Mouse (Mus musculus) hindbrain, postnatal 0 days (tissue): Measurements from ENCODE around the gene Intu. TPM values are rescaled to one million over a fixed set of nuclear protein-coding genes. Genes with fewer than 3 reads are reported as not detected.

Source experiments
- ATAC-seq: fragments of 200-750 bp; cut with Nextera tagmentation; 2 replicates; pipeline ENCODE4 v1.8.0; 2017; ENCODE audit warnings: mild to moderate bottlenecking, moderate TSS enrichment, moderate library complexity
- DNase-seq: peaks from one replicate; pipeline ENCODE4 v3.0.0-alpha.2; 2015; ENCODE audit warnings: low spot score
- H3K27ac ChIP-seq: fragments of 300-500 bp; sonication (generic); 2 replicates; pipeline ENCODE4 v1.5.1; 2014; ENCODE audit warnings: mild to moderate bottlenecking
- H3K27me3 ChIP-seq: fragments of 300-500 bp; sonication (generic); 2 replicates; pipeline ENCODE4 v1.6.1; 2014; ENCODE audit warnings: low read length, mixed read lengths; ENCODE audit not compliant: insufficient read depth
- H3K36me3 ChIP-seq: fragments of 300-500 bp; sonication (generic); 2 replicates; pipeline ENCODE4 v1.6.1; 2014; ENCODE audit warnings: low read length, mixed read lengths; ENCODE audit not compliant: insufficient read depth
- H3K4me1 ChIP-seq: fragments of 300-500 bp; sonication (generic); 2 replicates; pipeline ENCODE4 v1.6.1; 2014; ENCODE audit warnings: antibody characterized with exemption, low read length, mixed read lengths; ENCODE audit not compliant: insufficient read depth
- H3K4me2 ChIP-seq: fragments of 300-500 bp; sonication (generic); 2 replicates; pipeline ENCODE4 v1.6.1; 2014; ENCODE audit warnings: low read depth, mild to moderate bottlenecking, low read length, moderate library complexity, mixed read lengths
- H3K4me3 ChIP-seq: fragments of 300-500 bp; sonication (generic); 2 replicates; pipeline ENCODE4 v1.5.1; 2014; ENCODE audit warnings: low read length
- H3K9ac ChIP-seq: fragments of 300-500 bp; sonication (generic); replicated peaks from 2 replicates; pipeline ENCODE4 v1.6.1; 2014; ENCODE audit warnings: mild to moderate bottlenecking, low read length, moderate library complexity, mixed read lengths
- H3K9me3 ChIP-seq: fragments of 300-500 bp; sonication (generic); 2 replicates; pipeline ENCODE4 v1.6.1; 2016; ENCODE audit warnings: low read length, mixed read lengths
- CTCF ChIP-seq: IDR thresholded peaks from 2 replicates; pipeline ENCODE4 v1.5.1; 2016; ENCODE audit warnings: antibody characterized with exemption, control low read depth, low read depth
- WGBS: fragments of 180-500 bp; shearing (Covaris S2); extraction: QIAGEN DNeasy Blood & Tissue Kit; methylation state at CpG from one replicate; pipeline ENCODE4 v1.1.7; 2014; 5-methylcytosine and 5-hydroxymethylcytosine counted together
- polyA plus RNA-seq: library from polyadenylated mRNA; unstranded; fragments of >200 nt; fragmentation: Nextera tagmentation; extraction: Ambion mirVana; gene quantifications from 2 replicates; pipeline ENCODE4 v1.2.1, GENCODE M21; 2015
- total RNA-seq: library from RNA; depleted of rRNA; stranded (reverse); fragments of >200 nt; gene quantifications from 2 replicates; pipeline ENCODE4 v1.2.3, GENCODE M21; 2014

Intu gene
- total and polyA plus RNA-seq, 2 experiments from 2014 or later: 2.5 to 6.3 TPM

DNA sequence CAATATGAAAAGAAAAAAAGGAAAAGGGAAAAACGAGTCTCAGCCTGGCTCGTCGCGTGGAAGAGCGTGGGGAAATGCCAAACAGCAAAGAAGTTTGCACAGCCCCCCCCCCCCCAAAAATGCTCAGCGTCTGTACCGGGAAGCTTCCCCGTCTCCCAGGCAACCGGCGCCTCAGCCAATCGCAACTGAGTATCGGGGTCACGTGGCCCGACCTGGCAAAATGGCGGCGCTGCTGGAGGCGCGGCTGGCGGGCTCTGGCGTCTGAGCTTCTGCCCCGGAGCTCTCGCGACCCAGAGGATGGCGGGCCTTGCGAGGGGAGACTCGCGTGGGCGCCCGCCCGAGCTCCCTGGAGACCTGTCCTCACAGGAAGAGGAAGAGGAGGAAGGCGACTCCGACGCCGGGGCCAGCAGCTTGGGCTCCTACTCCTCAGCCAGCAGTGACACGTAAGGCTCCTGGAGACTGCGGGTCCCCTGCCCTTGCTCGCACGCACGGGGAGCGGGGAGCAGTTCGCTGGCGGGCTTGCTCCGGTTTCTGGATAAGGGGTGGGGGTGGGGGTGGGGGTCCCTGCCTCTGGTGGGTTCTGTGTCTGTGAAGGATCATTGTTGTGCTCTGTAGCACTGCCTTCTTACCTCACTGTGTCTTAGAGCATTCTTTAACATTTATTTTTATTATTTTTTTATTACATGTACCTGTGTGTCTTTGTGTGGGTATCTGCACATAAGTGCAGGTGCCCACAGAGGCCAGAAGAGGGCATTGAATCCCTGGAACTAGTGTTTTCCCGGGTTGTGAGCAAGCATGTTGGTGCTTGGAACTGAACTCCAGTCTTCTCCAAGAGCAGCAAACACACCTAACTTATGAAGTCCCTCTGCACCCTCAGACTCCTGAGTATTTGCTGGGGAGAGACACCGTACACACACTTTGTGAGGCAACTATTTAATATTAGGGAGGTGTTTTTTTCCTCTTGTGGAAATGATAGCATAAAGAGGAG is 9.8 kb downstream of the Intu start:
- no peaks in the 10 kb centered on the region for H3K36me3 ChIP-seq
- no peaks in the 10 kb centered on the region for H3K4me1 ChIP-seq
- peak; percentile 48 for TF ChIP-seq CTCF
- ATAC-seq (peak; percentile 96), DNase-seq (peak; percentile 94)
- H3K4me2 ChIP-seq: peak overlapping the region; percentile 64
- H3K9ac ChIP-seq: peak overlapping the region; percentile 60
- H3K9me3 ChIP-seq: 0 out of 2 replicates have a peak, but pooled peaks cover 4% of the 10 kb centered on the region
- WGBS: 4% methylated on average over 45 of the region's 45 CpGs
- H3K27ac ChIP-seq: no peak overlapping the region
- no peaks in the 10 kb centered on the region for H3K27me3 ChIP-seq
- H3K4me3 ChIP-seq: peak overlapping the region; percentile 81

DNA sequence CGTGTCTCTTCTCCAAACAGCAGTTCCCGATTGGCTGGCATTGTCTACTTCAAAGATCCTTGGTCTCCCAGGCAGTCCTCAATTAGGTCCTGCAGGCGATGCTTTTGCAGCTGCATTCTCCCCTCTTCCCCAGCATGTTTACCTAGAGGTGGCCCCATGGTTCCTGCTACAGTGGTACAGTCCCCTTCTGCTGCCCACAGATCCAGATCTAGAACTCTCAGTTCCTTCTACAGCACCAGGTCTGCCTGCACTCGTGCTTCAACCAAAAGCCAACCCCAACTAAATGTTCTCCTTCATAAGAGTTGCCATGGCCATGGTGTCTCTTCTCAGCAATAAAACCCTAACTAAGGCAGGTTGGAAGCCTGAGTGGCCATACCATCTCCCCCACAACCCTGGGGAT is 15.5 kb downstream of the Intu start:
- no peak for TF ChIP-seq CTCF
- no peak overlapping the region for H3K27ac ChIP-seq
- WGBS: 84% methylated on average over 4 of the region's 4 CpGs
- H3K9me3 ChIP-seq: no peaks in the 10 kb centered on the region
- no peak overlapping the region for H3K4me2 ChIP-seq
- H3K36me3 ChIP-seq: no peaks in the 10 kb centered on the region
- DNase-seq: no peak
- H3K27me3 ChIP-seq: no peaks in the 10 kb centered on the region
- H3K4me3 ChIP-seq: no peak overlapping the region
- H3K4me1 ChIP-seq: no peaks in the 10 kb centered on the region
- H3K9ac ChIP-seq: no peak overlapping the region
- ATAC-seq: no peak

DNA sequence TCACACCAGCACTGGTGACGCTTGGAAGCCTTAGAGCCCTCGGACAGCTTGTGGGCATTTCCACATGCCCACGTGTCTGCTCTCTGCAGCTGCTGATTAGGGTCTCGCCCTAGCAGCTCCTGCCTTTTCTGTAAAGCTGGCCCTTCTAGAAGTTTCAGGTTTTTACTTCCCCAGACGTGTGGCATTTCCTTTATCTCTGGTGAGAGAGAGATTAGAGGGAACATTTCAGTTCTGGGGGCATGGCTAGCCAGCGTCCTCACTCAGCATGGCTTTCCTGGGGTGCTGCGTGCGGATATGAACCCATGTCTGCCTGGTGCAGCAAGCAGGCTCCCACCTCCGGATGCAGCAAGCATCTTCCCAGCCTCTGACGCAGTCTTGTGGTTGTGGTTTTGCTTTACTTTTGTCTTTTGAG is 121.9 kb downstream of the Intu start:
- no peaks in the 10 kb centered on the region for H3K4me1 ChIP-seq
- H3K27ac ChIP-seq: no peak overlapping the region
- DNase-seq (no peak), ATAC-seq (no peak)
- H3K9ac ChIP-seq: no peak overlapping the region
- no peaks in the 10 kb centered on the region for H3K9me3 ChIP-seq
- no peak overlapping the region for H3K4me2 ChIP-seq
- no peaks in the 10 kb centered on the region for H3K27me3 ChIP-seq
- WGBS: 72% methylated on average over 10 of the region's 10 CpGs
- no peak overlapping the region for H3K4me3 ChIP-seq
- H3K36me3 ChIP-seq: peaks cover 8% of the 10 kb centered on the region
- TF ChIP-seq CTCF: no peak

DNA sequence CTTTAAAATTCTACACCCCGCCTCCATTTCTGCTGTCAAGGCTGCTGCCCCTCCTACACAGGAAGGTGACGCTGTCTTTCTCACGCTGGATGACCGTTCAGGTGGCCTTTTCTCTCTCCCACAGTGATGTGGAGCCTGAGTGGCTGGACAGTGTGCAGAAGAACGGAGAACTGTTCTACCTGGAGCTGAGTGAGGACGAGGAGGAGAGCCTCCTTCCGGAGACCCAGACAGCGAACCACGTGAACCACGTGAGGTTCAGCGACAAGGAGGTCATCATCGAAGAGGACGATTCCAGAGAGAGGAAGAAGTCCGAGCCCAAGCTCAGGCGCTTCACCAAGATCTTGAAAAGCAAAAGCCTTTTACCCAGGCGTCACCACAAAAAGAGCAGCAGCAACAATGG is 122.5 kb downstream of the Intu start:
- no peaks in the 10 kb centered on the region for H3K27me3 ChIP-seq
- H3K4me3 ChIP-seq: no peak overlapping the region
- H3K36me3 ChIP-seq: peaks cover 8% of the 10 kb centered on the region
- no peaks in the 10 kb centered on the region for H3K9me3 ChIP-seq
- H3K4me2 ChIP-seq: no peak overlapping the region
- ATAC-seq: no peak
- 91% methylated on average over 16 of the region's 16 CpGs for WGBS
- H3K27ac ChIP-seq: no peak overlapping the region
- H3K9ac ChIP-seq: no peak overlapping the region
- no peak for DNase-seq
- H3K4me1 ChIP-seq: no peaks in the 10 kb centered on the region
- TF ChIP-seq CTCF: no peak

DNA sequence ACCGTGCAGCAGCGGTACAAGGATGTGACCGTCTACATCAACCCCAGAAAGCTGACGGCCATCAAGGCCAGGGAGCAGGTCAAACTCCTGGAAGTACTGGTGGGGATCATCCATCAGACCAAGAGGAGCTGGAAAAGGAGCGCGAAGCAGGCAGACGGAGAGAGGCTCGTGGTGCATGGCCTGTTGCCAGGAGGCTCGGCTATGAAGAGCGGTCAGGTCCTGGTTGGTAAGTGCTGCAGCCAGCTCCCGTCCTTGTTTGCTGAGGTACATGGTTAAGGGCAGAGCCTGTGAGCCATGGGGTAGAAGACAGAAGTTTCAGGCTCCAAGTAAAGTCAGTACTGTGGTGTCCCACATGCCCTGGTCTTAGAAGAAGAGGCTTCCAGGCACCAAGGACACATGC is 122.9 kb downstream of the Intu start:
- Histone ChIP-seq H3K9me3 (no peaks in the 10 kb centered on the region), H3K9ac (no peak overlapping the region), H3K4me1 (no peaks in the 10 kb centered on the region), H3K4me2 (no peak overlapping the region), H3K36me3 (peaks cover 8% of the 10 kb centered on the region), H3K27ac (no peak overlapping the region), H3K27me3 (no peaks in the 10 kb centered on the region), H3K4me3 (no peak overlapping the region)
- no peak for TF ChIP-seq CTCF
- ATAC-seq (no peak), DNase-seq (peak; percentile 41)
- WGBS: 68% methylated on average over 11 of the region's 11 CpGs

DNA sequence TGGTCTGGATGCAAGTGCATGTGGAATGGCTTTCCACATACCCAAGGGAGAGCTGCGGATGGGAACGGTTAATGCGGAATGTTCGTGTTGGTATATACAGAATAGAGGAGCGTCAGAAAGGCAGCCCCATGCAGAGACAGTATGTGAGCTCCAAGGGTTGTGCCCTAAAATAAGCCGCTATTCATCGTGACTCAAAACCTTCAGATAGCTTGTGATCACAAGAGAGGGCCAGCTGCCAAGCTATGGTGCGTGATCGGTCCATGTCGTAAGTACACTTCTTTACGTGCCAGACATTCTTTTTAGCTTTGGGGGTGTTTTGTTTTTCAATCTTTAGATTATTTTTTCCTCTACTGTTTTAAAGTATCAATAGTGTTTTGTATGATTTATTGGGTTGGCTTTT is 124.5 kb downstream of the Intu start:
- H3K4me2 ChIP-seq: no peak overlapping the region
- DNase-seq (no peak), ATAC-seq (no peak)
- TF ChIP-seq CTCF: no peak
- peaks cover 8% of the 10 kb centered on the region for H3K36me3 ChIP-seq
- no peak overlapping the region for H3K9ac ChIP-seq
- H3K27me3 ChIP-seq: no peaks in the 10 kb centered on the region
- no peak overlapping the region for H3K4me3 ChIP-seq
- H3K27ac ChIP-seq: no peak overlapping the region
- no peaks in the 10 kb centered on the region for H3K9me3 ChIP-seq
- no peaks in the 10 kb centered on the region for H3K4me1 ChIP-seq
- 61% methylated on average over 11 of the region's 11 CpGs for WGBS

DNA sequence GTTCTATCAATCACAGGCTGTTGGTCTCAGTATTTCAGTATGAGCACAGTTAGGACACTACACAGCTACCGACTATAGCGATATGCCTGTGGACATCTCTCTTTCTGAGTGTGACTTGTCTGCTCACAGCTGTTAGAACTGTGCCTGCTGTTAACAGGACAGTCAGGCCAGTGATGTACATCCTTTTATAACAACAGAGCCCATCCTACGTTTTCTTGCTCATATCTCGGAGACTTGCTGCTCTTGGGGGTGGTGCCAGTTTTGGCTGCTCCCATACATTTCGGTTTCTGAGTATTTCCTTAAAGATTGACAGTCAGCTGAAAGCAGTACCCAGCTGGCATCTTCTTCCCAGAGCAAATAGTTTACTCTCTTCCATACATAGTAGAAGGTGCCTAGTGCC is 125.3 kb downstream of the Intu start:
- no peaks in the 10 kb centered on the region for H3K9me3 ChIP-seq
- no peak overlapping the region for H3K4me2 ChIP-seq
- no peak overlapping the region for H3K27ac ChIP-seq
- 86% methylated on average over 5 of the region's 5 CpGs for WGBS
- DNase-seq: no peak
- no peak overlapping the region for H3K4me3 ChIP-seq
- no peak overlapping the region for H3K9ac ChIP-seq
- H3K36me3 ChIP-seq: peaks cover 8% of the 10 kb centered on the region
- no peak for TF ChIP-seq CTCF
- no peak for ATAC-seq
- H3K27me3 ChIP-seq: no peaks in the 10 kb centered on the region
- no peaks in the 10 kb centered on the region for H3K4me1 ChIP-seq
